Mouse (Mus musculus) ES-E14 (cell line): ENCODE data around the gene Pde2a. TPM values are rescaled to one million over a fixed set of nuclear protein-coding genes. Genes with fewer than 3 reads are reported as not detected.

ENCODE experiments used
- DNase-seq: peaks from one replicate; pipeline ENCODE4 v3.0.0-alpha.2; 2013; ENCODE audit warnings: low read depth, low spot score
- H3K27ac ChIP-seq: 2 replicates; pipeline ENCODE4 v1.5.1; 2012; ENCODE audit warnings: low read depth, mild to moderate bottlenecking, low read length, moderate library complexity, mixed read lengths; ENCODE audit not compliant: poor library complexity, insufficient read depth, severe bottlenecking
- H3K36me3 ChIP-seq: 2 replicates; pipeline ENCODE4 v1.6.1; 2012; ENCODE audit warnings: mild to moderate bottlenecking, low read length, moderate library complexity, mixed read lengths; ENCODE audit not compliant: control insufficient read depth, poor library complexity, insufficient read depth, severe bottlenecking
- H3K4me1 ChIP-seq, 2 experiments: fragments of 150-350 bp in 1 of 2; sonication (generic) in 1 of 2; 2 replicates each; pipeline ENCODE4 v1.6.1; 2012; ENCODE audit warnings: low read length in 2 of 2, mild to moderate bottlenecking in 1 of 2, mixed read lengths in 1 of 2; ENCODE audit not compliant: control insufficient read depth in 2 of 2, insufficient read depth in 2 of 2, poor library complexity in 1 of 2
- H3K4me3 ChIP-seq, 2 experiments: fragments of 150-350 bp in 1 of 2; sonication (generic) in 1 of 2; 2 replicates each; pipeline ENCODE4 v1.5.1; 2012; ENCODE audit warnings: low read length in 2 of 2, low read depth in 1 of 2, mild to moderate bottlenecking in 1 of 2, mixed read lengths in 1 of 2; ENCODE audit not compliant: insufficient read depth in 1 of 2, poor library complexity in 1 of 2, severe bottlenecking in 1 of 2
- H3K9ac ChIP-seq: 2 replicates; pipeline ENCODE4 v1.6.1; 2012; ENCODE audit warnings: low read depth, mild to moderate bottlenecking, low read length, mixed read lengths; ENCODE audit not compliant: poor library complexity, insufficient read depth, severe bottlenecking
- H3K9me3 ChIP-seq: fragments of 150-350 bp; sonication (generic); 2 replicates; pipeline ENCODE4 v1.6.1; 2012; ENCODE audit warnings: low read depth, mild to moderate bottlenecking, low read length; ENCODE audit not compliant: control insufficient read depth, insufficient read depth
- CHD2 ChIP-seq: IDR thresholded peaks from 2 replicates; pipeline ENCODE4 v1.6.1; 2014; ENCODE audit warnings: mild to moderate bottlenecking, low read depth, low read length, inconsistent platforms
- HCFC1 ChIP-seq: IDR thresholded peaks from 2 replicates; pipeline ENCODE4 v1.6.1; 2012; ENCODE audit warnings: low read length, inconsistent platforms, borderline replicate concordance; ENCODE audit not compliant: insufficient read depth
- MAFK ChIP-seq: IDR thresholded peaks from 2 replicates; pipeline ENCODE4 v1.6.1; 2014; ENCODE audit warnings: mild to moderate bottlenecking, low read depth, low read length, inconsistent platforms; ENCODE audit not compliant: insufficient read depth
- ZC3H11A ChIP-seq: IDR thresholded peaks from 2 replicates; pipeline ENCODE4 v1.6.1; 2012; ENCODE audit warnings: low read depth, mild to moderate bottlenecking, inconsistent platforms, low read length, borderline replicate concordance
- ZNF384 ChIP-seq: IDR thresholded peaks from 2 replicates; pipeline ENCODE4 v1.6.1; 2012; ENCODE audit warnings: low read depth, low read length, inconsistent platforms
- in situ Hi-C, 2 experiments: fragments of 600-800 bp; cut with MboI; formaldehyde crosslinking; loops; one replicate each; pipeline ENCODE4 v1.15.1; 2025; ENCODE audit warnings: low sequenced_read_pairs in 2 of 2, inconsistent platforms in 1 of 2; ENCODE audit not compliant: unreplicated experiment in 2 of 2
- total RNA-seq: library from RNA; depleted of rRNA; stranded (reverse); fragments of 300-350 nt; gene quantifications from 2 replicates; pipeline ENCODE4 v1.2.3, GENCODE M21; 2012; rRNA removed

Pde2a gene
- 6.2 and 12.4 TPM in 2 replicates for total RNA-seq

DNA sequence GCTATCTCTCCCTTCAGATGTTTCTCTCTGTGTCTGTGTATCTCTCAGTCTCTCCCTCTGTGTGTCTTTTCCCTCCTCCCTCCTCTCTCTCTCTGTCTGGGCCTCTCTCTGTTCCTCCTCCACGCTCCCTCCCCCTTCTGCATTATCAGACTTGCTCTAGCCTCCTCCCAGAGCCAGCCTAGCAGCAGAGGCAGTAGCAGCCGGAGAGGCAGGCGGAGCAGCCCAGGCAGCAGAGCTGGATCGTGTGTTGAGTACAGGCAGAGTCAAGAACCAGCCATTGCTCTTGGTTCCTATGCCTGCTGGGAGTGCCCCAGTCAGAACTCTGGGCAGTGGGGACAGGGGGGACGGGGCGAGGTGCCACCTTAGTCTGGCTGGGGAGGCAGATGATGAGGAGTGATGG is at the start of gene Pde2a:
TSS of gene Pde2a (plus strand) at position 163 of the 400 bp plus-strand sequence.
- in situ Hi-C loops: no loop called here
- no peak for TF ChIP-seq CHD2
- no peak for TF ChIP-seq ZC3H11A
- no peak for TF ChIP-seq ZNF384
- no peak for TF ChIP-seq HCFC1
- TF ChIP-seq MAFK: no peak
- no peak for DNase-seq

DNA sequence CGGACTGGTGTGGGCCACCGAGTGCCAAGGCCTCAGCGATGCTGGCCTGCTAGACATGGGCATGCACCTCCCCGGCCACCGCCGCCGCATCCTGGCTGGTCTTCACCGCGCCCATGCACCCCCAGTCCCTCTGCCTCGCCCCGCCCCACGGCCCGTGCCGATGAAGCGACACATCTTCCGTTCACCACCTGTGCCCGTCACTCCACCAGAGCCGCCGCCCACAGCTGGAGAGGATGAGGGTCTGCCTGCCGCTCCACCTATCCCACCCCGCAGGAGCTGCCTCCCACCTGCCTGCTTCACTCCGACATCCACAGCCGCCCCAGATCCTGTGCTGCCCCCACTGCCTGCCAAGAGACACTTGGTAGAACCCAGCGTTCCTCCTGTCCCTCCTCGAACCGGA is 48.4 kb upstream of the Pde2a start:
- in situ Hi-C loops: no loop called here
- no peaks in the 10 kb centered on the region for H3K36me3 ChIP-seq
- no peaks in the 10 kb centered on the region for H3K9me3 ChIP-seq
- H3K27ac ChIP-seq: no peak overlapping the region
- TF ChIP-seq ZC3H11A (no peak), ZNF384 (no peak), CHD2 (no peak)
- peak overlapping the region; percentile 38; the same call in 1 of the 2 replicates for H3K9ac ChIP-seq
- peaks cover 1 to 8% of the 10 kb centered on the region in 2 experiments; a peak in 1 of 4 replicates for H3K4me1 ChIP-seq
- no peak for DNase-seq
- peak overlapping the region; percentile 26 to 62; a peak in 2 of 4 replicates for H3K4me3 ChIP-seq

More for the DNA sequence above, at the start of gene Pde2a:
- H3K9me3 ChIP-seq: no peaks in the 10 kb centered on the region
- no peak within 1 kb of the TSS for H3K9ac ChIP-seq
- peaks cover 0 to 2% of the 10 kb centered on the region in 2 experiments; a peak in 1 of 4 replicates for H3K4me1 ChIP-seq
- no peak within 1 kb of the TSS for H3K27ac ChIP-seq
- H3K4me3 ChIP-seq: no peak within 1 kb of the TSS
- no peaks in the 10 kb centered on the region for H3K36me3 ChIP-seq

DNA sequence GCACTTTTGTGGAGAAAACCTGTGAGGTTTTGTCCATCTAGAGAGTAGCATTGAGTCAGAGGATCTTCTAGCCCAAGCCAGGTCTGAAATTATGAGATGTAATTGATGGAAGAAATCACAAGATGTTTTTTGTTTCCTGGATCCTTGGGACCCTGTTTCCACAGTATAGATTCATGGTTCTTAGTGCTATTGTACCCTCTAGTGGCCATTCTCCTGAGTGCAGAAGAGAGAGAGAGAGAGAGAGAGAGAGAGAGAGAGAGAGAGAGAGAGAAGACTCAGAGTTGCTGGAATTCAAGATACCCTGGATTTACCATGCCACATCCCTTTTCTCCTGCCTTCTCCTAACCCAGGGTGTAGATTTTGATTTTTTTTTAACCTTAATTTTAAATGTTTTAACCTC is 47.3 kb upstream of the Pde2a start:
- Histone ChIP-seq H3K9ac (no peak overlapping the region), H3K4me1 (peaks cover 1 to 8% of the 10 kb centered on the region in 2 experiments; a peak in 1 of 4 replicates), H3K36me3 (no peaks in the 10 kb centered on the region; the same call in 1 of the 2 replicates), H3K27ac (no peak overlapping the region), H3K9me3 (no peaks in the 10 kb centered on the region), H3K4me3 (no peak overlapping the region)
- in situ Hi-C loops: no loop called here
- no peak for DNase-seq
- TF ChIP-seq HCFC1: no peak
- no peak for TF ChIP-seq ZNF384
- TF ChIP-seq ZC3H11A: no peak
- TF ChIP-seq CHD2: no peak
- TF ChIP-seq MAFK: no peak

DNA sequence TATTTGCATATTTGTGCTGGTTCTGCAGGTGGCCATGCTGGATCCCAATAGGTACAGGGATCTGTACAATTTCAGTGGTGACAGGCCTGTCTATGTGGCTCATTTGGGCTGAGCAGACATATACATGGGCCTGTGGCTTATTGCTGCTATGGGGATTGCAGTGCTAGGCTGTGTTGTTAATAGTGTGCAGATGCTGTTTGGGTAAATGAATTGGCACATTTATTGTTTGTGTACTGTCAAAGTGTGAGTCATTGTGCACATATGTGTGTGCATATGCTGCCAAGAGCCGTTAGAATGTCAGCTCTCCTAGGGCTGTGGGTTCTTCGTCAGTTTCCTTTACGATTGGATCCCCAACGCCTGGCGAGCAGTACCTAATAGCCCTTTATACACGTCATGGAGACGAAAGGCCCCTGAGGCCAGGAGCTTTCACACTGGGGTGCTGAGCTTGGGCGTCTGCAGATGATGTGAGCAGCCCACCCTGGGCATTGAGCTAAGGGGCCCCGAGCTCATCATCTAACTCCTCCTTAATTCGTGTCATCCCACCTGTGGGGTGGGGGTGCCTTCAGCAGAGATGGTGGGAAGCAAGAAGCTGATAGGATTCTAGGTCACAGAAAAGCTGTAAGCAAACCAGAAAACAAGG is 44.7 kb upstream of the Pde2a start:
- peaks cover 2 to 8% of the 10 kb centered on the region in 2 experiments; a peak in 1 of 4 replicates for H3K4me1 ChIP-seq
- no peak overlapping the region for H3K27ac ChIP-seq
- in situ Hi-C loops: no loop called here
- no peak for TF ChIP-seq ZC3H11A
- TF ChIP-seq MAFK: no peak
- TF ChIP-seq HCFC1: no peak
- TF ChIP-seq ZNF384: no peak
- no peak for TF ChIP-seq CHD2
- no peaks in the 10 kb centered on the region; the same call in 1 of the 2 replicates for H3K36me3 ChIP-seq
- no peaks in the 10 kb centered on the region for H3K9me3 ChIP-seq
- no peak overlapping the region for H3K4me3 ChIP-seq
- no peak for DNase-seq
- no peak overlapping the region for H3K9ac ChIP-seq
